In the genomic region with DNA sequence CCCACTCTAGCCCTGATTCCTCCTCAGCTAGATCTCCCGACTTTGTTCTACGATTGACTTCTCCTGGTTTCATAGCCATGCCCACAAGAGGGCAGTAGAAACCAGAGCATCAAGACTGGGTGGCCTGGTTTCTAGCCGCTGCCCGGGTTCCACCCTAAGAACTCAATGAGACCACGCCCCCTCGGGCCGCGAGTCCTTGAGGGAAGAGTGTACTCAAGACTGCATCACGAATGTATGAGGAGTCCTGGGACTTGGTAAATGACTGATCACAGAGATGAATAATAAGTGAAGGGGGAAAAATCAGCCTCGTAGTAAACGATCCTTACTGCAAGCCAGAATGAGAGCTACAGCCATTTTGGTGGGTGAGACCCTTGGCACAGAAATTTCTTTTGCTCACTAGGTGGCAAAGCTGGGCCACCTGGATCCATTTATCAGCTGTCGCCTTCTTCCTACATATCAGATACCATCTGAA, we compare ENCODE assay signal across 8 mouse cellular contexts. TPM values are rescaled to one million over a fixed set of nuclear protein-coding genes. Genes with fewer than 3 reads are reported as not detected.
DNase-seq lines count a peak whose midpoint lies in the region; ATAC-seq and TF ChIP-seq lines count a peak whose summit lies in the region.

No protein-coding gene starts in this region.

- WGBS in intestine, postnatal 0 days: 2% methylated on average over 12 of the region's 12 CpGs
- WGBS in limb, embryonic 11.5 days: 2% methylated on average over 12 of the region's 12 CpGs
- WGBS in midbrain, embryonic 14.5 days: 1% methylated on average over 12 of the region's 12 CpGs

- no peak overlapping the region for H3K27ac ChIP-seq in intestine, postnatal 0 days (ENCODE audit: low read depth, low read length)
- H3K27ac ChIP-seq in limb, embryonic 11.5 days (replicated peaks; ENCODE audit: low read depth, low read length): no peak overlapping the region
- H3K27ac ChIP-seq in midbrain, embryonic 14.5 days (replicated peaks; ENCODE audit: low read depth, low read length): 0 out of 2 replicates have a peak overlapping the region, but pooled peaks have one; percentile 0

- H3K9ac ChIP-seq in intestine, postnatal 0 days (ENCODE audit: low read depth, low read length): no peak overlapping the region
- H3K9ac ChIP-seq in limb, embryonic 11.5 days (ENCODE audit: low read length): no peak overlapping the region
- H3K9ac ChIP-seq in midbrain, embryonic 14.5 days (replicated peaks; ENCODE audit: low read length): peak overlapping the region; percentile 36

- H3K4me3 ChIP-seq in intestine, postnatal 0 days (ENCODE audit: low read depth, low read length): no peak overlapping the region
- H3K4me3 ChIP-seq in limb, embryonic 11.5 days (ENCODE audit: low read depth, low read length): peak overlapping the region; percentile 21; the same call in 1 of the 2 replicates
- peak overlapping the region; percentile 34 for H3K4me3 ChIP-seq in midbrain, embryonic 14.5 days (replicated peaks; ENCODE audit: low read depth, low read length)

- H3K27me3 ChIP-seq in intestine, postnatal 0 days (replicated peaks; ENCODE audit: control insufficient read depth, insufficient read depth, low read length): no peaks in the 10 kb centered on the region
- H3K27me3 ChIP-seq in limb, embryonic 11.5 days (ENCODE audit: control insufficient read depth, insufficient read depth, low read length): no peaks in the 10 kb centered on the region
- no peaks in the 10 kb centered on the region for H3K27me3 ChIP-seq in midbrain, embryonic 14.5 days (ENCODE audit: control insufficient read depth, insufficient read depth, low read length)

- no peaks in the 10 kb centered on the region for H3K36me3 ChIP-seq in intestine, postnatal 0 days (ENCODE audit: control insufficient read depth, insufficient read depth)
- H3K36me3 ChIP-seq in limb, embryonic 11.5 days (ENCODE audit: control insufficient read depth, insufficient read depth, low read length): no peaks in the 10 kb centered on the region
- no peaks in the 10 kb centered on the region for H3K36me3 ChIP-seq in midbrain, embryonic 14.5 days (ENCODE audit: control insufficient read depth, insufficient read depth, low read length)

- peak; percentile 69 for DNase-seq in 3134 (ENCODE audit: extremely low read depth, insufficient read length, low spot score)
- peak; percentile 78 for DNase-seq in adrenal gland, adult 8-10 months
- peak; percentile 85 for DNase-seq in embryo, embryonic 9.5 days (ENCODE audit: extremely low spot score)
- DNase-seq in limb, embryonic 11.5 days (ENCODE audit: low spot score): peak; percentile 93
- DNase-seq in midbrain, embryonic 14.5 days: peak; percentile 99
- peak; percentile 57 for DNase-seq in spleen, adult 12 weeks (ENCODE audit: low spot score)

- ATAC-seq in granulocyte monocyte progenitor cell, adult 5-6 weeks (replicated peaks; ENCODE audit: poor library complexity, severe bottlenecking): peak; percentile 98
- peak; percentile 59 for ATAC-seq in intestine, postnatal 0 days
- peak; percentile 82 for ATAC-seq in limb, embryonic 11.5 days (ENCODE audit: insufficient number of reproducible peaks, low FRiP score, low TSS enrichment, low read depth)
- peak; percentile 85 for ATAC-seq in midbrain, embryonic 14.5 days (ENCODE audit: low FRiP score, low TSS enrichment)

- H3K4me1 ChIP-seq in intestine, postnatal 0 days (replicated peaks; ENCODE audit: control insufficient read depth, insufficient read depth, low read length): no peaks in the 10 kb centered on the region
- H3K4me1 ChIP-seq in limb, embryonic 11.5 days (ENCODE audit: control insufficient read depth, insufficient read depth, low read length): no peaks in the 10 kb centered on the region
- no peaks in the 10 kb centered on the region for H3K4me1 ChIP-seq in midbrain, embryonic 14.5 days (ENCODE audit: control insufficient read depth, insufficient read depth, low read length)

- H3K9me3 ChIP-seq in intestine, postnatal 0 days (ENCODE audit: control insufficient read depth): no peaks in the 10 kb centered on the region
- H3K9me3 ChIP-seq in limb, embryonic 11.5 days (ENCODE audit: control insufficient read depth, low read length): no peaks in the 10 kb centered on the region
- H3K9me3 ChIP-seq in midbrain, embryonic 14.5 days (ENCODE audit: control insufficient read depth, low read length): no peaks in the 10 kb centered on the region

- TF ChIP-seq CTCF in intestine, postnatal 0 days (IDR thresholded peaks at IDR 0.05; ENCODE audit: low read depth): peak; percentile 93

- H3K4me2 ChIP-seq in intestine, postnatal 0 days (replicated peaks; ENCODE audit: low read depth): peak overlapping the region; percentile 31
- peak overlapping the region; percentile 40 for H3K4me2 ChIP-seq in limb, embryonic 11.5 days (ENCODE audit: low read depth, severe bottlenecking)
- peak overlapping the region; percentile 49 for H3K4me2 ChIP-seq in midbrain, embryonic 14.5 days (ENCODE audit: low read length)

RNA-seq across cellular contexts. Expression of a gene that starts 12.8 kb away (rescaled TPM):
- total RNA-seq in adrenal gland, adult 8-10 months (2022): not detected
- not detected in 2 replicates for total RNA-seq in granulocyte monocyte progenitor cell, adult 5-6 weeks (2014; fragmentation: Nextera tagmentation)
- total RNA-seq in granulocyte monocyte progenitor cell, adult 5-6 weeks (2017): 6.9 TPM in 1 of 2 replicates, not detected in the other
- polyA plus RNA-seq in intestine, postnatal 0 days (2015; fragmentation: Nextera tagmentation; extraction: Ambion mirVana): 0.35 and 0.56 TPM in 2 replicates
- polyA plus RNA-seq in limb, embryonic 11.5 days (2014; fragmentation: Nextera tagmentation; extraction: Ambion mirVana): 0.31 and 0.36 TPM in 2 replicates
- polyA plus RNA-seq in midbrain, embryonic 14.5 days (2014; fragmentation: Nextera tagmentation; extraction: Ambion mirVana): 0.36 and 1.2 TPM in 2 replicates

RNA-seq across cellular contexts. Expression of a gene that starts 13.4 kb away (rescaled TPM):
- total RNA-seq in adrenal gland, adult 8-10 months (2022): 10 to 100 TPM; 69.1 to 73.5 (median 71.4) TPM
- 32.5 and 49.1 TPM in 2 replicates for total RNA-seq in granulocyte monocyte progenitor cell, adult 5-6 weeks (2014; fragmentation: Nextera tagmentation)
- total RNA-seq in granulocyte monocyte progenitor cell, adult 5-6 weeks (2017): 56.3 and 60.6 TPM in 2 replicates
- polyA plus RNA-seq in intestine, postnatal 0 days (2015; fragmentation: Nextera tagmentation; extraction: Ambion mirVana): 33.5 and 35.2 TPM in 2 replicates
- 68.0 and 75.2 TPM in 2 replicates for polyA plus RNA-seq in limb, embryonic 11.5 days (2014; fragmentation: Nextera tagmentation; extraction: Ambion mirVana)
- polyA plus RNA-seq in midbrain, embryonic 14.5 days (2014; fragmentation: Nextera tagmentation; extraction: Ambion mirVana): 52.6 and 54.1 TPM in 2 replicates

RNA-seq across cellular contexts. Expression of a gene that starts 21.5 kb away (rescaled TPM):
- total RNA-seq in adrenal gland, adult 8-10 months (2022): 10 to 100 TPM; 17.7 to 38.7 (median 29.4) TPM
- not detected in 2 replicates for total RNA-seq in granulocyte monocyte progenitor cell, adult 5-6 weeks (2014; fragmentation: Nextera tagmentation)
- total RNA-seq in granulocyte monocyte progenitor cell, adult 5-6 weeks (2017): not detected in 2 replicates
- 12.2 and 12.8 TPM in 2 replicates for polyA plus RNA-seq in intestine, postnatal 0 days (2015; fragmentation: Nextera tagmentation; extraction: Ambion mirVana)
- polyA plus RNA-seq in limb, embryonic 11.5 days (2014; fragmentation: Nextera tagmentation; extraction: Ambion mirVana): 0.68 and 0.88 TPM in 2 replicates
- polyA plus RNA-seq in midbrain, embryonic 14.5 days (2014; fragmentation: Nextera tagmentation; extraction: Ambion mirVana): 321 and 376 TPM in 2 replicates

RNA-seq across cellular contexts. Expression of a gene that starts 23.6 kb away (rescaled TPM):
- total RNA-seq in adrenal gland, adult 8-10 months (2022): 1 to 10 TPM; 2.4 to 8.5 (median 3.3) TPM
- total RNA-seq in granulocyte monocyte progenitor cell, adult 5-6 weeks (2014; fragmentation: Nextera tagmentation): not detected in 2 replicates
- total RNA-seq in granulocyte monocyte progenitor cell, adult 5-6 weeks (2017): not detected in 2 replicates
- polyA plus RNA-seq in intestine, postnatal 0 days (2015; fragmentation: Nextera tagmentation; extraction: Ambion mirVana): 3.5 and 3.9 TPM in 2 replicates
- 1.0 and 1.6 TPM in 2 replicates for polyA plus RNA-seq in limb, embryonic 11.5 days (2014; fragmentation: Nextera tagmentation; extraction: Ambion mirVana)
- 23.8 and 30.8 TPM in 2 replicates for polyA plus RNA-seq in midbrain, embryonic 14.5 days (2014; fragmentation: Nextera tagmentation; extraction: Ambion mirVana)

RNA-seq across cellular contexts. Expression of a gene that starts 43.5 kb away (rescaled TPM):
- 10 to 100 TPM in 3 of 4 experiments, 1 to 10 TPM in 1; 10.0 to 22.5 (median 15.9) TPM for total RNA-seq in adrenal gland, adult 8-10 months (2022)
- total RNA-seq in granulocyte monocyte progenitor cell, adult 5-6 weeks (2014; fragmentation: Nextera tagmentation): 4.5 TPM in 2 replicates
- total RNA-seq in granulocyte monocyte progenitor cell, adult 5-6 weeks (2017): 5.7 and 6.1 TPM in 2 replicates
- 5.6 and 6.2 TPM in 2 replicates for polyA plus RNA-seq in intestine, postnatal 0 days (2015; fragmentation: Nextera tagmentation; extraction: Ambion mirVana)
- polyA plus RNA-seq in limb, embryonic 11.5 days (2014; fragmentation: Nextera tagmentation; extraction: Ambion mirVana): 8.5 and 8.7 TPM in 2 replicates
- 50.6 and 55.3 TPM in 2 replicates for polyA plus RNA-seq in midbrain, embryonic 14.5 days (2014; fragmentation: Nextera tagmentation; extraction: Ambion mirVana)

Comparison
In these comparisons a context has a peak if more than half of its experiments do, and no peak if none do; other contexts are left out.
1. RNA of a gene that starts 21.5 kb away (polyA plus RNA-seq): 321 to 376 TPM in midbrain, embryonic 14.5 days; 12.2 to 12.8 TPM in intestine, postnatal 0 days and 0.68 to 0.88 TPM in limb, embryonic 11.5 days; every median in the first group is over 10 times any median in the second.
2. Peak in every context shown above with its lines, with median percentiles within 50 percentile points of each other: DNase-seq, ATAC-seq and H3K4me2 ChIP-seq.